Mouse (Mus musculus) erythroblast, embryonic 14.5 days (primary cell): ENCODE results near the gene Ica1.

Experiments
- GATA1 ChIP-seq: IDR thresholded peaks from 2 replicates; pipeline ENCODE4 v1.6.1; 2012; ENCODE audit warnings: low read length, inconsistent platforms, mixed read lengths
- TAL1 ChIP-seq: IDR thresholded peaks from 3 replicates; pipeline ENCODE4 v1.6.1; 2012; ENCODE audit warnings: low read length, inconsistent platforms, mixed read lengths

GRCm38 (mm10) chr6:8680931-8681330 is 97.4 kb downstream of the Ica1 start:
- TF ChIP-seq TAL1 (no peak), GATA1 (no peak)
